Mouse (Mus musculus) hindbrain, embryonic 14.5 days (tissue): Measurements from ENCODE around the gene Itih5. TPM values are rescaled to one million over a fixed set of nuclear protein-coding genes. Genes with fewer than 3 reads are reported as not detected.

Experiments
- ATAC-seq: fragments of 200-750 bp; cut with Nextera tagmentation; 2 replicates; pipeline ENCODE4 v1.8.0; 2017; ENCODE audit warnings: moderate number of reproducible peaks, mild to moderate bottlenecking, moderate TSS enrichment, moderate library complexity; ENCODE audit not compliant: low FRiP score
- DNase-seq: peaks from one replicate; pipeline ENCODE4 v3.0.0-alpha.2; 2015; ENCODE audit warnings: low spot score
- H3K27ac ChIP-seq: fragments of 300-500 bp; sonication (generic); 2 replicates; pipeline ENCODE4 v1.5.1; 2014; ENCODE audit warnings: mild to moderate bottlenecking, moderate library complexity
- H3K27me3 ChIP-seq: fragments of 300-500 bp; sonication (generic); 2 replicates; pipeline ENCODE4 v1.6.1; 2014; ENCODE audit warnings: mild to moderate bottlenecking, low read length, mixed read lengths; ENCODE audit not compliant: control insufficient read depth, insufficient read depth
- H3K36me3 ChIP-seq: fragments of 300-500 bp; sonication (generic); replicated peaks from 2 replicates; pipeline ENCODE4 v1.6.1; 2014; ENCODE audit not compliant: control insufficient read depth, insufficient read depth
- H3K4me1 ChIP-seq: fragments of 300-500 bp; sonication (generic); replicated peaks from 2 replicates; pipeline ENCODE4 v1.6.1; 2014; ENCODE audit warnings: antibody characterized with exemption, low read length, mixed read lengths; ENCODE audit not compliant: control insufficient read depth, insufficient read depth
- H3K4me2 ChIP-seq: fragments of 300-500 bp; sonication (generic); replicated peaks from 2 replicates; pipeline ENCODE4 v1.6.1; 2014; ENCODE audit warnings: mild to moderate bottlenecking, moderate library complexity
- H3K4me3 ChIP-seq: fragments of 300-500 bp; sonication (generic); replicated peaks from 2 replicates; pipeline ENCODE4 v1.5.1; 2014; ENCODE audit warnings: mild to moderate bottlenecking, low read length
- H3K9ac ChIP-seq: fragments of 300-500 bp; sonication (generic); 2 replicates; pipeline ENCODE4 v1.6.1; 2014
- H3K9me3 ChIP-seq: fragments of 300-500 bp; sonication (generic); 2 replicates; pipeline ENCODE4 v1.6.1; 2016; ENCODE audit warnings: low read length; ENCODE audit not compliant: control insufficient read depth
- WGBS: fragments of 180-500 bp; shearing (Covaris S2); extraction: QIAGEN DNeasy Blood & Tissue Kit; methylation state at CpG from one replicate; pipeline ENCODE4 v1.1.7; 2014; 5-methylcytosine and 5-hydroxymethylcytosine counted together
- polyA plus RNA-seq: library from polyadenylated mRNA; unstranded; fragments of >200 nt; fragmentation: Nextera tagmentation; extraction: Ambion mirVana; gene quantifications from 2 replicates; pipeline ENCODE4 v1.2.1, GENCODE M21; 2014

Gene Itih5
- polyA plus RNA-seq, 1 experiment from 2014 or later, result 10.4 TPM

- Histone ChIP-seq H3K4me3 (no peak overlapping the region), H3K27ac (no peak overlapping the region), H3K9me3 (no peaks in the 10 kb centered on the region), H3K4me1 (peaks cover 7% of the 10 kb centered on the region; the same call in 1 of the 2 replicates), H3K4me2 (no peak overlapping the region), H3K9ac (no peak overlapping the region), H3K27me3 (peaks cover 22% of the 10 kb centered on the region; the same call in 1 of the 2 replicates), H3K36me3 (no peaks in the 10 kb centered on the region)
- ATAC-seq (no peak), DNase-seq (no peak)
- 0% methylated on average over 1 of the region's 1 CpGs for WGBS
These were observed 135.5 kb downstream of the Itih5 start for GRCm38 (mm10) chr2:10288881-10289280.

GRCm38 (mm10) chr2:10290115-10290514 is 136.7 kb downstream of the Itih5 start:
- Histone ChIP-seq H3K9ac (no peak overlapping the region), H3K36me3 (no peaks in the 10 kb centered on the region), H3K4me2 (no peak overlapping the region), H3K4me3 (no peak overlapping the region), H3K27ac (no peak overlapping the region), H3K27me3 (peaks cover 19% of the 10 kb centered on the region; the same call in 1 of the 2 replicates), H3K4me1 (no peaks in the 10 kb centered on the region; the same call in 1 of the 2 replicates), H3K9me3 (no peaks in the 10 kb centered on the region)
- 79% methylated on average over 7 of the region's 7 CpGs for WGBS
- no peak for ATAC-seq
- DNase-seq, result no peak

GRCm38 (mm10) chr2:10293556-10294206 is 140.3 kb downstream of the Itih5 start:
- Histone ChIP-seq H3K9ac (no peak overlapping the region), H3K4me1 (no peaks in the 10 kb centered on the region), H3K27me3 (peaks cover 21% of the 10 kb centered on the region; the same call in 1 of the 2 replicates), H3K9me3 (no peaks in the 10 kb centered on the region), H3K4me3 (no peak overlapping the region), H3K4me2 (no peak overlapping the region), H3K36me3 (no peaks in the 10 kb centered on the region), H3K27ac (no peak overlapping the region)
- DNase-seq (no peak), ATAC-seq (no peak)
- 31% methylated on average over 10 of the region's 10 CpGs for WGBS

- Histone ChIP-seq H3K9me3 (no peaks in the 10 kb centered on the region), H3K36me3 (no peaks in the 10 kb centered on the region), H3K27me3 (0 out of 2 replicates have a peak, but pooled peaks cover 4% of the 10 kb centered on the region), H3K4me1 (peaks cover 3% of the 10 kb centered on the region; the same call in 1 of the 2 replicates), H3K27ac (no peak overlapping the region), H3K4me3 (no peak overlapping the region), H3K4me2 (no peak overlapping the region), H3K9ac (no peak overlapping the region)
- WGBS, result 9% methylated on average over 11 of the region's 11 CpGs
- no peak for DNase-seq
- no peak for ATAC-seq
These were observed 142.5 kb downstream of the Itih5 start for GRCm38 (mm10) chr2:10295908-10296307.

- DNase-seq, result no peak
- no peak for ATAC-seq
- Histone ChIP-seq H3K4me1 (peaks cover 4% of the 10 kb centered on the region; the same call in 1 of the 2 replicates), H3K4me2 (no peak overlapping the region), H3K27ac (no peak overlapping the region), H3K4me3 (no peak overlapping the region), H3K36me3 (no peaks in the 10 kb centered on the region), H3K9ac (no peak overlapping the region), H3K9me3 (no peaks in the 10 kb centered on the region), H3K27me3 (0 out of 2 replicates have a peak, but pooled peaks cover 4% of the 10 kb centered on the region)
- WGBS, result 49% methylated on average over 7 of the region's 7 CpGs
These were observed 146.9 kb downstream of the Itih5 start for GRCm38 (mm10) chr2:10300244-10300643.

GRCm38 (mm10) chr2:10300771-10301170 is 147.4 kb downstream of the Itih5 start:
- Histone ChIP-seq H3K4me3 (peak overlapping the region; percentile 14), H3K9me3 (no peaks in the 10 kb centered on the region), H3K27ac (no peak overlapping the region), H3K36me3 (no peaks in the 10 kb centered on the region), H3K9ac (no peak overlapping the region; the same call in 1 of the 2 replicates), H3K4me1 (peaks cover 4% of the 10 kb centered on the region; the same call in 1 of the 2 replicates), H3K27me3 (0 out of 2 replicates have a peak, but pooled peaks cover 4% of the 10 kb centered on the region), H3K4me2 (peak overlapping the region; percentile 47)
- DNase-seq (no peak), ATAC-seq (peak; percentile 58; the same call in 1 of the 2 replicates)
- 32% methylated on average over 10 of the region's 10 CpGs for WGBS

- H3K4me1 ChIP-seq, result peaks cover 4% of the 10 kb centered on the region; the same call in 1 of the 2 replicates
- no peak for DNase-seq
- H3K36me3 ChIP-seq, result no peaks in the 10 kb centered on the region
- H3K27ac ChIP-seq, result no peak overlapping the region
- ATAC-seq, result no peak
- no peak overlapping the region for H3K4me3 ChIP-seq
- 0 out of 2 replicates have a peak, but pooled peaks cover 4% of the 10 kb centered on the region for H3K27me3 ChIP-seq
- WGBS, result 74% methylated on average over 3 of the region's 3 CpGs
- no peaks in the 10 kb centered on the region for H3K9me3 ChIP-seq
- no peak overlapping the region for H3K4me2 ChIP-seq
- no peak overlapping the region for H3K9ac ChIP-seq
These were observed 148.0 kb downstream of the Itih5 start for GRCm38 (mm10) chr2:10301391-10301790.

- DNase-seq (no peak), ATAC-seq (no peak)
- Histone ChIP-seq H3K4me1 (peaks cover 4% of the 10 kb centered on the region; the same call in 1 of the 2 replicates), H3K9ac (no peak overlapping the region), H3K9me3 (no peaks in the 10 kb centered on the region), H3K4me3 (no peak overlapping the region), H3K4me2 (no peak overlapping the region), H3K27ac (no peak overlapping the region), H3K36me3 (no peaks in the 10 kb centered on the region), H3K27me3 (0 out of 2 replicates have a peak, but pooled peaks cover 4% of the 10 kb centered on the region)
- WGBS, result 93% methylated on average over 9 of the region's 9 CpGs
These were observed 148.6 kb downstream of the Itih5 start for GRCm38 (mm10) chr2:10301997-10302396.

GRCm38 (mm10) chr2:10304911-10305310 is 151.5 kb downstream of the Itih5 start:
- ATAC-seq, result no peak
- no peak for DNase-seq
- Histone ChIP-seq H3K9ac (no peak overlapping the region), H3K27ac (no peak overlapping the region), H3K9me3 (no peaks in the 10 kb centered on the region), H3K27me3 (no peaks in the 10 kb centered on the region), H3K4me1 (peaks cover 4% of the 10 kb centered on the region; the same call in 1 of the 2 replicates), H3K4me3 (no peak overlapping the region), H3K4me2 (no peak overlapping the region), H3K36me3 (no peaks in the 10 kb centered on the region)
- WGBS, result 74% methylated on average over 3 of the region's 3 CpGs
